Mouse (Mus musculus) erythroblast, embryonic 14.5 days (primary cell): ENCODE data around the gene Tcf7l1.

ENCODE experiments used
- GATA1 ChIP-seq: IDR thresholded peaks from 2 replicates; pipeline ENCODE4 v1.6.1; 2012; ENCODE audit warnings: low read length, inconsistent platforms, mixed read lengths
- TAL1 ChIP-seq: IDR thresholded peaks from 3 replicates; pipeline ENCODE4 v1.6.1; 2012; ENCODE audit warnings: low read length, inconsistent platforms, mixed read lengths

- TF ChIP-seq GATA1 (no peak), TAL1 (no peak)
These were observed at the start of gene Tcf7l1 for GRCm38 (mm10) chr6:72788892-72789699.
